In genomic region chr2:75681439-75681838, GRCm38 (mm10) we compare ENCODE assay signal across 10 mouse cellular contexts. TPM values are rescaled to one million over a fixed set of nuclear protein-coding genes. Genes with fewer than 3 reads are reported as not detected.
DNase-seq lines count a peak whose midpoint lies in the region; ATAC-seq and TF ChIP-seq lines count a peak whose summit lies in the region.
"Had no signal": no experiment of that assay in that cellular context is flagged by ENCODE, and none has a peak within 500 bp of the region (broad histone marks: within the 10 kb centered on the region; RNA-seq: fewer than 3 reads in every experiment).

No protein-coding gene starts in this region.

- 23% methylated on average over 7 of the region's 7 CpGs for WGBS in kidney, postnatal 0 days

- H3K36me3 ChIP-seq in kidney, postnatal 0 days (ENCODE audit: insufficient read depth, low read length): peaks cover 22% of the 10 kb centered on the region
- H3K36me3 ChIP-seq: hindbrain, embryonic 15.5 days had no signal

- peak overlapping the region; percentile 34 for H3K4me3 ChIP-seq in gastrocnemius, adult 2 months
- H3K4me3 ChIP-seq in kidney, postnatal 0 days (replicated peaks; ENCODE audit: low read depth, low read length): no peak overlapping the region
- H3K4me3 ChIP-seq: hindbrain, embryonic 15.5 days; left cerebral cortex, adult 2 months had no signal

- no peak for TF ChIP-seq CTCF in gastrocnemius, adult 2 months (IDR thresholded peaks at IDR 0.05)
- TF ChIP-seq CTCF in kidney, postnatal 0 days (IDR thresholded peaks at IDR 0.05; ENCODE audit: low read depth): no peak

- no peak overlapping the region for H3K9ac ChIP-seq in kidney, postnatal 0 days (ENCODE audit: low read depth, low read length)
- H3K9ac ChIP-seq: hindbrain, embryonic 15.5 days had no signal

- H3K9me3 ChIP-seq in kidney, postnatal 0 days (replicated peaks; ENCODE audit: low read length): no peaks in the 10 kb centered on the region
- H3K9me3 ChIP-seq: hindbrain, embryonic 15.5 days had no signal

- peak; percentile 68 for DNase-seq in gastrocnemius, adult 2 months
- DNase-seq in gastrocnemius, postnatal 36 days: no peak
- DNase-seq in spleen, postnatal 4 days (ENCODE audit: low spot score in 2 of 2): peak; percentile 8 to 59
- no peak for DNase-seq in spleen, adult 12 weeks (ENCODE audit: low spot score)
- DNase-seq in kidney, postnatal 0 days (ENCODE audit: low spot score): no peak
- DNase-seq in left cerebral cortex, adult 8-10 months (ENCODE audit: low spot score in 2 of 2): no peak
- DNase-seq in urinary bladder, postnatal 14 days (ENCODE audit: low spot score): no peak
- no peak for DNase-seq in adrenal gland, postnatal 25 days

- H3K27ac ChIP-seq in gastrocnemius, adult 2 months: peak overlapping the region; percentile 94
- peak overlapping the region; percentile 77 for H3K27ac ChIP-seq in kidney, postnatal 0 days
- H3K27ac ChIP-seq: hindbrain, embryonic 15.5 days; left cerebral cortex, adult 2 months had no signal

- peaks cover 18% of the 10 kb centered on the region for H3K4me1 ChIP-seq in kidney, postnatal 0 days (replicated peaks; ENCODE audit: insufficient read depth, low read length)
- H3K4me1 ChIP-seq: hindbrain, embryonic 15.5 days had no signal

- no peaks in the 10 kb centered on the region for H3K27me3 ChIP-seq in kidney, postnatal 0 days (ENCODE audit: insufficient read depth, low read length)
- H3K27me3 ChIP-seq: hindbrain, embryonic 15.5 days had no signal

- H3K4me2 ChIP-seq in kidney, postnatal 0 days (ENCODE audit: low read length): no peak overlapping the region
- H3K4me2 ChIP-seq: hindbrain, embryonic 15.5 days had no signal

- intact Hi-C loops in gastrocnemius, adult 2 months (cut with DNase I): no loop called here
- intact Hi-C loops in gastrocnemius, postnatal 36 days (cut with DNase I): no loop called here

- ATAC-seq in kidney, postnatal 0 days (replicated peaks; ENCODE audit: low FRiP score, low read depth): peak; percentile 63

RNA-seq across cellular contexts. Expression of gene Hnrnpa3, which starts 22.4 kb away (rescaled TPM):
- total RNA-seq in gastrocnemius, adult 2 months (2021): 100 to 1,000 TPM; 123 to 144 TPM
- 100 to 1,000 TPM in 1 of 2 experiments, 10 to 100 TPM in 1; 96.6 to 134 TPM for total RNA-seq in gastrocnemius, postnatal 36 days (2021)
- 240 and 270 TPM in 2 replicates for polyA plus RNA-seq in kidney, postnatal 0 days (2015; fragmentation: Nextera tagmentation; extraction: Ambion mirVana)
- 100 to 1,000 TPM; 254 to 299 (median 281) TPM for total RNA-seq in left cerebral cortex, adult 8-10 months (2022)
- total RNA-seq in adrenal gland, postnatal 25 days (2021): 426 and 454 TPM in 2 replicates

RNA-seq across cellular contexts. Expression of gene Nfe2l2, which starts 23.0 kb away (rescaled TPM):
- 10 to 100 TPM; 32.9 to 41.0 TPM for total RNA-seq in gastrocnemius, adult 2 months (2021)
- total RNA-seq in gastrocnemius, postnatal 36 days (2021): 10 to 100 TPM; 33.2 to 40.3 TPM
- polyA plus RNA-seq in kidney, postnatal 0 days (2015; fragmentation: Nextera tagmentation; extraction: Ambion mirVana): 96.6 and 97.0 TPM in 2 replicates
- 10 to 100 TPM; 14.1 to 20.5 (median 17.9) TPM for total RNA-seq in left cerebral cortex, adult 8-10 months (2022)
- total RNA-seq in adrenal gland, postnatal 25 days (2021): 106 TPM in 2 replicates

Comparison
In these comparisons a context has a peak if more than half of its experiments do, and no peak if none do; other contexts are left out.
1. DNase-seq: peak in gastrocnemius, adult 2 months (single experiment) and spleen, postnatal 4 days (2 of 2); none in gastrocnemius, postnatal 36 days (0 of 2), spleen, adult 12 weeks (single experiment), kidney, postnatal 0 days (single experiment), left cerebral cortex, adult 8-10 months (0 of 2), urinary bladder, postnatal 14 days (single experiment) and adrenal gland, postnatal 25 days (single experiment).